Mouse (Mus musculus) lung, postnatal 0 days (tissue): ENCODE results near the gene Srsf11.

Source experiments
- CTCF ChIP-seq: IDR thresholded peaks from 2 replicates; pipeline ENCODE4 v1.5.1; 2016; ENCODE audit warnings: antibody characterized with exemption, mild to moderate bottlenecking
- EP300 ChIP-seq: IDR thresholded peaks from 2 replicates; pipeline ENCODE4 v1.6.1; 2016; ENCODE audit warnings: antibody characterized with exemption, mild to moderate bottlenecking, control low read depth

- TF ChIP-seq EP300, result no peak
- TF ChIP-seq CTCF, result no peak
Measured at GRCm38 (mm10) chr3:157979619-157980018, 56.8 kb downstream of the Srsf11 start.
